Mouse (Mus musculus) kidney, adult 2 months (tissue): ENCODE measurements around the gene Wdr53.

Experiments used
- CTCF ChIP-seq: fragments of 200-500 bp; conservative IDR thresholded peaks from 2 replicates; pipeline ENCODE4 v1.5.1; 2011; ENCODE audit warnings: low read depth, mild to moderate bottlenecking, control low read depth, low read length, moderate library complexity, mixed read lengths; ENCODE audit not compliant: insufficient read depth, insufficient read length
- POLR2A ChIP-seq: fragments of 200-500 bp; IDR thresholded peaks from one replicate; pipeline ENCODE4 v1.6.1; 2011; ENCODE audit warnings: low read depth, low read length, control low read depth

GRCm38 (mm10) chr16:32201004-32201325 is 46.1 kb upstream of the Wdr53 start:
- TF ChIP-seq CTCF (no peak), POLR2A (no peak)
